In genomic region chr7:31149271-31149670, GRCm38 (mm10) we compare ENCODE assay signal across 8 mouse cellular contexts. TPM values are rescaled to one million over a fixed set of nuclear protein-coding genes. Genes with fewer than 3 reads are reported as not detected.
A peak's percentile ranks its signal among the peaks of the same experiment; 100 is the strongest.
DNase-seq lines count a peak whose midpoint lies in the region; ATAC-seq and TF ChIP-seq lines count a peak whose summit lies in the region.

No protein-coding gene starts in this region.

- peak overlapping the region; percentile 93 for H3K4me3 ChIP-seq in heart, embryonic 11.5 days (ENCODE audit: low read depth, low read length)
- peak overlapping the region; percentile 95 for H3K4me3 ChIP-seq in ES-Bruce4 (ENCODE audit: low read depth, low read length)
- H3K4me3 ChIP-seq in forebrain, postnatal 0 days (ENCODE audit: low read depth, low read length), result peak overlapping the region; percentile 95
- peak overlapping the region; percentile 74; the same call in 1 of the 2 replicates for H3K4me3 ChIP-seq in liver, embryonic 16.5 days (ENCODE audit: low read depth, low read length)

- peaks cover 44% of the 10 kb centered on the region for H3K4me1 ChIP-seq in heart, embryonic 11.5 days (ENCODE audit: control insufficient read depth, insufficient read depth, low read length)
- peaks cover 4% of the 10 kb centered on the region for H3K4me1 ChIP-seq in ES-Bruce4 (ENCODE audit: control insufficient read depth, insufficient read depth, low read length)
- peaks cover 17% of the 10 kb centered on the region for H3K4me1 ChIP-seq in forebrain, postnatal 0 days (ENCODE audit: insufficient read depth)
- H3K4me1 ChIP-seq in liver, embryonic 16.5 days (ENCODE audit: control insufficient read depth, low read depth, low read length), result peaks cover 40% of the 10 kb centered on the region

- no peak for ATAC-seq in heart, embryonic 11.5 days (replicated peaks; ENCODE audit: insufficient number of reproducible peaks, low FRiP score, low TSS enrichment)
- no peak for ATAC-seq in forebrain, postnatal 0 days
- ATAC-seq in liver, embryonic 16.5 days (ENCODE audit: low read depth), result no peak

- TF ChIP-seq CTCF in ES-Bruce4 (IDR thresholded peaks at IDR 0.05; ENCODE audit: low read depth, low read length), result no peak
- TF ChIP-seq CTCF in forebrain, postnatal 0 days (IDR thresholded peaks at IDR 0.05; ENCODE audit: low read depth), result no peak

- WGBS in heart, embryonic 11.5 days (ENCODE audit: insufficient replicate concordance), result 40% methylated on average over 9 of the region's 9 CpGs
- 12% methylated on average over 9 of the region's 9 CpGs for WGBS in forebrain, postnatal 0 days
- WGBS in liver, embryonic 16.5 days (ENCODE audit: insufficient replicate concordance), result 24% methylated on average over 9 of the region's 9 CpGs

- H3K4me2 ChIP-seq in heart, embryonic 11.5 days, result peak overlapping the region; percentile 78
- peak overlapping the region; percentile 79 for H3K4me2 ChIP-seq in forebrain, postnatal 0 days (ENCODE audit: low read depth)
- H3K4me2 ChIP-seq in liver, embryonic 16.5 days (ENCODE audit: low read depth, low read length), result peak overlapping the region; percentile 82

- DNase-seq in heart, postnatal 36 days, result no peak
- DNase-seq in forebrain, postnatal 0 days, result peak; percentile 32
- DNase-seq in adrenal gland, adult 2 months, result no peak
- no peak for DNase-seq in c-Kit-positive CD71-positive TER-119-positive erythroid progenitor cells, embryonic 14.5 days (ENCODE audit: low spot score)
- DNase-seq in spleen, postnatal 10 days (ENCODE audit: low spot score in 2 of 2), result no peak

- 0 out of 2 replicates have a peak, but pooled peaks cover 3% of the 10 kb centered on the region for H3K36me3 ChIP-seq in heart, embryonic 11.5 days (ENCODE audit: control insufficient read depth, insufficient read depth, low read length)
- H3K36me3 ChIP-seq in ES-Bruce4 (ENCODE audit: control insufficient read depth, insufficient read depth, low read length, poor library complexity, severe bottlenecking), result no peaks in the 10 kb centered on the region
- peaks cover 7% of the 10 kb centered on the region; the same call in 1 of the 2 replicates for H3K36me3 ChIP-seq in forebrain, postnatal 0 days (ENCODE audit: insufficient read depth)
- no peaks in the 10 kb centered on the region; the same call in 1 of the 2 replicates for H3K36me3 ChIP-seq in liver, embryonic 16.5 days (ENCODE audit: control insufficient read depth, insufficient read depth)

- H3K27me3 ChIP-seq in heart, embryonic 11.5 days (ENCODE audit: control insufficient read depth, insufficient read depth, low read length), result no peaks in the 10 kb centered on the region
- no peaks in the 10 kb centered on the region for H3K27me3 ChIP-seq in ES-Bruce4 (ENCODE audit: control insufficient read depth, insufficient read depth, low read length, poor library complexity, severe bottlenecking)
- no peaks in the 10 kb centered on the region for H3K27me3 ChIP-seq in forebrain, postnatal 0 days (ENCODE audit: insufficient read depth, low read length)
- H3K27me3 ChIP-seq in liver, embryonic 16.5 days (ENCODE audit: control insufficient read depth, insufficient read depth, low read depth, low read length), result no peaks in the 10 kb centered on the region

- no peak for TF ChIP-seq POLR2A in ES-Bruce4 (IDR thresholded peaks at IDR 0.05; ENCODE audit: insufficient read depth, low read length)

- no peaks in the 10 kb centered on the region for H3K9me3 ChIP-seq in heart, embryonic 11.5 days (replicated peaks; ENCODE audit: control insufficient read depth, low read length)
- H3K9me3 ChIP-seq in ES-Bruce4 (replicated peaks; ENCODE audit: control insufficient read depth, insufficient read depth, low read length, poor library complexity, severe bottlenecking), result no peaks in the 10 kb centered on the region
- no peaks in the 10 kb centered on the region for H3K9me3 ChIP-seq in forebrain, postnatal 0 days (ENCODE audit: low read length)
- H3K9me3 ChIP-seq in liver, embryonic 16.5 days (replicated peaks; ENCODE audit: control insufficient read depth, low read length), result no peaks in the 10 kb centered on the region

- TF ChIP-seq EP300 in ES-Bruce4 (IDR thresholded peaks at IDR 0.05; ENCODE audit: insufficient read depth, low read depth, low read length), result no peak

- peak overlapping the region; percentile 97 for H3K9ac ChIP-seq in heart, embryonic 11.5 days (ENCODE audit: low read depth, low read length)
- H3K9ac ChIP-seq in ES-Bruce4 (ENCODE audit: low read depth, poor library complexity, severe bottlenecking), result no peak overlapping the region
- H3K9ac ChIP-seq in forebrain, postnatal 0 days, result peak overlapping the region; percentile 99
- H3K9ac ChIP-seq in liver, embryonic 16.5 days (ENCODE audit: low read depth, low read length), result no peak overlapping the region

- intact Hi-C loops in heart, postnatal 36 days (cut with DNase I), result no loop called here

- peak overlapping the region; percentile 94 for H3K27ac ChIP-seq in heart, embryonic 11.5 days (ENCODE audit: low read depth, low read length)
- no peak overlapping the region for H3K27ac ChIP-seq in ES-Bruce4 (ENCODE audit: insufficient read depth, low read length)
- peak overlapping the region; percentile 98 for H3K27ac ChIP-seq in forebrain, postnatal 0 days (ENCODE audit: low read depth, low read length)
- H3K27ac ChIP-seq in liver, embryonic 16.5 days (ENCODE audit: low read length), result no peak overlapping the region

RNA-seq across cellular contexts. Expression of gene Gramd1a, which starts 6.4 kb away (rescaled TPM):
- polyA plus RNA-seq in heart, embryonic 11.5 days (2014; fragmentation: Nextera tagmentation; extraction: Ambion mirVana), result 49.0 and 55.9 TPM in 2 replicates
- 10 to 100 TPM; 33.6 to 37.9 TPM for total RNA-seq in heart, postnatal 36 days (2021)
- 52.0 and 54.9 TPM in 2 replicates for polyA plus RNA-seq in ES-Bruce4 (2011; ENCODE audit: insufficient read depth, insufficient read length, low read depth, missing spikeins)
- total RNA-seq in forebrain, postnatal 0 days (2014; rRNA removed), result 244 and 265 TPM in 2 replicates
- polyA plus RNA-seq in forebrain, postnatal 0 days (2015; fragmentation: Nextera tagmentation; extraction: Ambion mirVana), result 176 and 178 TPM in 2 replicates
- polyA plus RNA-seq in liver, embryonic 16.5 days (2015; fragmentation: Nextera tagmentation; extraction: Ambion mirVana), result 10.2 and 11.6 TPM in 2 replicates
- 10 to 100 TPM; 38.5 to 50.1 TPM for total RNA-seq in adrenal gland, adult 2 months (2021)
- polyA plus RNA-seq in adrenal gland, adult 2 months (2012; rRNA removed), result 208 and 246 TPM in 2 replicates

RNA-seq across cellular contexts. Expression of gene Scn1b, which starts 22.5 kb away (rescaled TPM):
- 3.0 TPM in 2 replicates for polyA plus RNA-seq in heart, embryonic 11.5 days (2014; fragmentation: Nextera tagmentation; extraction: Ambion mirVana)
- total RNA-seq in heart, postnatal 36 days (2021), result 10 to 100 TPM; 29.2 to 29.5 TPM
- polyA plus RNA-seq in ES-Bruce4 (2011; ENCODE audit: insufficient read depth, insufficient read length, low read depth, missing spikeins), result 26.1 and 27.5 TPM in 2 replicates
- 26.7 and 38.0 TPM in 2 replicates for total RNA-seq in forebrain, postnatal 0 days (2014; rRNA removed)
- polyA plus RNA-seq in forebrain, postnatal 0 days (2015; fragmentation: Nextera tagmentation; extraction: Ambion mirVana), result 24.4 and 29.8 TPM in 2 replicates
- polyA plus RNA-seq in liver, embryonic 16.5 days (2015; fragmentation: Nextera tagmentation; extraction: Ambion mirVana), result 0.75 and 0.76 TPM in 2 replicates
- 10 to 100 TPM; 10.8 to 27.8 TPM for total RNA-seq in adrenal gland, adult 2 months (2021)
- 30.5 and 61.1 TPM in 2 replicates for polyA plus RNA-seq in adrenal gland, adult 2 months (2012; rRNA removed)

RNA-seq across cellular contexts. Expression of gene Hpn, which starts 34.2 kb away (rescaled TPM):
- 2.7 and 3.3 TPM in 2 replicates for polyA plus RNA-seq in heart, embryonic 11.5 days (2014; fragmentation: Nextera tagmentation; extraction: Ambion mirVana)
- 1 to 10 TPM; 1.9 to 3.9 TPM for total RNA-seq in heart, postnatal 36 days (2021)
- 27.6 and 28.7 TPM in 2 replicates for polyA plus RNA-seq in ES-Bruce4 (2011; ENCODE audit: insufficient read depth, insufficient read length, low read depth, missing spikeins)
- 0.48 TPM in 1 of 2 replicates, not detected in the other for total RNA-seq in forebrain, postnatal 0 days (2014; rRNA removed)
- polyA plus RNA-seq in forebrain, postnatal 0 days (2015; fragmentation: Nextera tagmentation; extraction: Ambion mirVana), result 0.19 and 0.61 TPM in 2 replicates
- polyA plus RNA-seq in liver, embryonic 16.5 days (2015; fragmentation: Nextera tagmentation; extraction: Ambion mirVana), result 129 and 145 TPM in 2 replicates
- total RNA-seq in adrenal gland, adult 2 months (2021), result 1 to 10 TPM; 1.3 to 2.6 TPM
- 1.2 and 2.4 TPM in 2 replicates for polyA plus RNA-seq in adrenal gland, adult 2 months (2012; rRNA removed)

Comparison
In these comparisons a context has a peak if more than half of its experiments do, and no peak if none do; other contexts are left out.
1. H3K27ac ChIP-seq: peak in heart, embryonic 11.5 days (single experiment) and forebrain, postnatal 0 days (single experiment); none in ES-Bruce4 (single experiment) and liver, embryonic 16.5 days (single experiment).
2. H3K9ac ChIP-seq: peak in heart, embryonic 11.5 days (single experiment) and forebrain, postnatal 0 days (single experiment); none in ES-Bruce4 (single experiment) and liver, embryonic 16.5 days (single experiment).
3. Peak in every context shown above with its lines, with median percentiles within 50 percentile points of each other: H3K4me2 ChIP-seq and H3K4me3 ChIP-seq.